Mouse (Mus musculus): ENCODE measurements around the gene Trpc4ap. TPM values are rescaled to one million over a fixed set of nuclear protein-coding genes. Genes with fewer than 3 reads are reported as not detected.

Gene Trpc4ap
- 89.5 TPM for polyA plus RNA-seq (2015; fragmentation: Illumina TruSeq; extraction: RNeasy Lipid Tissue Mini Kit (QIAGEN cat#74804); ENCODE audit: insufficient read depth, low replicate concordance)

GRCm38 (mm10) chr2:155691723-155692493 is at the start of gene Trpc4ap:
Gene Trpc4ap, minus strand, starts transcription at chr2:155692384.

GRCm38 (mm10) chr2:155735766-155736165 is 43.6 kb upstream of the Trpc4ap start, which contains the start of gene Gm17581:
Gene Gm17581, minus strand, starts transcription at chr2:155735866.

GRCm38 (mm10) chr2:155729158-155729645 is 37.0 kb upstream of the Trpc4ap start, which contains the start of gene Edem2:
Gene Edem2, minus strand, starts transcription at chr2:155729475.

GRCm38 (mm10) chr2:155610978-155611377 is 81.2 kb downstream of the Trpc4ap start, which contains the start of gene Myh7b:
Gene Myh7b, plus strand, starts transcription at chr2:155611212.

GRCm38 (mm10) chr2:155592137-155592853 is 99.9 kb downstream of the Trpc4ap start, which contains the start of gene Gss:
Gene Gss, minus strand, starts transcription at chr2:155592810.

Other genes with a start within 250 kb of the Trpc4ap start
- gene Ncoa6, start 218.5 kb downstream of the Trpc4ap start, polyA plus RNA-seq (2015; fragmentation: Illumina TruSeq; extraction: RNeasy Lipid Tissue Mini Kit (QIAGEN cat#74804); ENCODE audit: insufficient read depth, low replicate concordance) = 42.2 TPM
- gene Acss2, start 174.4 kb downstream of the Trpc4ap start, polyA plus RNA-seq (2015; fragmentation: Illumina TruSeq; extraction: RNeasy Lipid Tissue Mini Kit (QIAGEN cat#74804); ENCODE audit: insufficient read depth, low replicate concordance) = 19.3 TPM
- gene Ggt7, start 174.1 kb downstream of the Trpc4ap start, polyA plus RNA-seq (2015; fragmentation: Illumina TruSeq; extraction: RNeasy Lipid Tissue Mini Kit (QIAGEN cat#74804); ENCODE audit: insufficient read depth, low replicate concordance) = 0.54 TPM
- gene Gss, start 99.6 kb downstream of the Trpc4ap start, polyA plus RNA-seq (2015; fragmentation: Illumina TruSeq; extraction: RNeasy Lipid Tissue Mini Kit (QIAGEN cat#74804); ENCODE audit: insufficient read depth, low replicate concordance) = 8.4 TPM
- not detected for gene Myh7b, start 81.2 kb downstream of the Trpc4ap start, polyA plus RNA-seq (2015; fragmentation: Illumina TruSeq; extraction: RNeasy Lipid Tissue Mini Kit (QIAGEN cat#74804); ENCODE audit: insufficient read depth, low replicate concordance)
- 43.9 TPM for gene Edem2, start 37.1 kb upstream of the Trpc4ap start, polyA plus RNA-seq (2015; fragmentation: Illumina TruSeq; extraction: RNeasy Lipid Tissue Mini Kit (QIAGEN cat#74804); ENCODE audit: insufficient read depth, low replicate concordance)
- not detected for gene Gm17581, start 43.5 kb upstream of the Trpc4ap start, polyA plus RNA-seq (2015; fragmentation: Illumina TruSeq; extraction: RNeasy Lipid Tissue Mini Kit (QIAGEN cat#74804); ENCODE audit: insufficient read depth, low replicate concordance)
- 16.1 TPM for gene Procr, start 58.7 kb upstream of the Trpc4ap start, polyA plus RNA-seq (2015; fragmentation: Illumina TruSeq; extraction: RNeasy Lipid Tissue Mini Kit (QIAGEN cat#74804); ENCODE audit: insufficient read depth, low replicate concordance)
- gene Mmp24, start 83.0 kb upstream of the Trpc4ap start, polyA plus RNA-seq (2015; fragmentation: Illumina TruSeq; extraction: RNeasy Lipid Tissue Mini Kit (QIAGEN cat#74804); ENCODE audit: insufficient read depth, low replicate concordance) = not detected
- 19.6 TPM for gene BC029722, start 127.0 kb upstream of the Trpc4ap start, polyA plus RNA-seq (2015; fragmentation: Illumina TruSeq; extraction: RNeasy Lipid Tissue Mini Kit (QIAGEN cat#74804); ENCODE audit: insufficient read depth, low replicate concordance)
- 55.5 TPM for gene Eif6, start 134.5 kb upstream of the Trpc4ap start, polyA plus RNA-seq (2015; fragmentation: Illumina TruSeq; extraction: RNeasy Lipid Tissue Mini Kit (QIAGEN cat#74804); ENCODE audit: insufficient read depth, low replicate concordance)
- gene Fam83c, start 142.5 kb upstream of the Trpc4ap start, polyA plus RNA-seq (2015; fragmentation: Illumina TruSeq; extraction: RNeasy Lipid Tissue Mini Kit (QIAGEN cat#74804); ENCODE audit: insufficient read depth, low replicate concordance) = not detected
- gene Uqcc1, start 237.9 kb upstream of the Trpc4ap start, polyA plus RNA-seq (2015; fragmentation: Illumina TruSeq; extraction: RNeasy Lipid Tissue Mini Kit (QIAGEN cat#74804); ENCODE audit: insufficient read depth, low replicate concordance) = 51.4 TPM
- gene Gm15557, start 248.3 kb upstream of the Trpc4ap start, polyA plus RNA-seq (2015; fragmentation: Illumina TruSeq; extraction: RNeasy Lipid Tissue Mini Kit (QIAGEN cat#74804); ENCODE audit: insufficient read depth, low replicate concordance) = not detected

Data from spleen, adult 10 weeks (tissue).